Mouse (Mus musculus): ENCODE results near the gene Mycl.

DNA sequence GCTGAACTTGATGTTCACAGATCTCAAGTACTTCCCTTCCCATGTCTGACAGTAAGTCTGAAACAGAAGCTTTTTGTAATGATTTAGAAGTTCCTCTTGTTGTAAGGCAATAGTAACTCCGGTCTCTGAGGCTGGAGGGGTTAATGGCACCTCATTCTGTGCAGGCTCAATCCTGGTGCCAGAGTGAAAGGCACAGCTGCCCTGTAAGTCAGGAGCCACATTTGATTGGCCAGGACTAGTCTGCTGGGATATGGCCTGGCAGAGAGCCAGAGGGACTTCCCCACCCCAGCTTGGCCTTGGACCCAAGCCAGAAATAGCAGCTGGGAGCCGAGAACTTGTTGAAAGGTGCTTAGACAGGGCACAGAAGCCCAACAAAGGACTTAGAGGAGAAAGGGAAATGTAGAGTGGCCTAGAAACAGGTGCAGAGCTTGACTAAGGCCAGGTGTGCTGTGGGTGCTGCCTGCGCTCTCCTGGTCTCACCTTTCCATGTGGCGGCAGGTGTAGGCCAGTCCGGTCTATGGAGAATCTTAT, 55.3 kb downstream of the Mycl start:
- TF ChIP-seq CTCF (IDR thresholded peaks at IDR 0.05; ENCODE audit: insufficient read depth, low read length) (no peak), POLR2A (IDR thresholded peaks at IDR 0.05; ENCODE audit: borderline replicate concordance, extremely low read depth, low read depth, low read length) (no peak)

All from lung, adult 2 months (tissue).